Mouse (Mus musculus) c-Kit-positive CD71-negative TER-119-negative erythroid progenitor cells, embryonic 14.5 days (primary cell): ENCODE results near the gene Ano7.

Experiments used
- DNase-seq: peaks from one replicate; pipeline ENCODE4 v3.0.0-alpha.2; 2013; ENCODE audit warnings: low read depth

Ano7 gene

DNA sequence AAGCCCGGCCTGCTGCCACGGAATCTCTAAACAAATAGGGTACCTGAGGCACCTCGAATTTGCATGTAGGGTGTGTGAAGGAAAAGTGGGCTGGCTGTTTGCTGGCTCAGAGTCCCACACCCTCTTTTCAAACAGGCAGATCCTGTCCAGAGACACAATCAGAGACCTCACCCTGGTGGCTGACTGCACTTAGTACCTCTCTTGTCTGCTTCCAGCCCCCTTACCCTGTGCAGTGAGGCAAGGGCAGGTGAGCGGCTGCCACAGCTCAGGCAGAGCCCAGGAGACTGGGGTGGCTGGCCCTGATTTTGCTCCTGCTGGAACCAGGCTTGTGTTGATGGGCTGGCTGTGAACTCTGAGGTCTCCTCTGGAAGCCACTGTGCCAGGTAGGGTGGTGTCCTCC, at the start of gene Ano7:
Gene Ano7, plus strand, starts transcription at position 266 of the 400 bp plus-strand sequence.
- no peak for DNase-seq

DNA sequence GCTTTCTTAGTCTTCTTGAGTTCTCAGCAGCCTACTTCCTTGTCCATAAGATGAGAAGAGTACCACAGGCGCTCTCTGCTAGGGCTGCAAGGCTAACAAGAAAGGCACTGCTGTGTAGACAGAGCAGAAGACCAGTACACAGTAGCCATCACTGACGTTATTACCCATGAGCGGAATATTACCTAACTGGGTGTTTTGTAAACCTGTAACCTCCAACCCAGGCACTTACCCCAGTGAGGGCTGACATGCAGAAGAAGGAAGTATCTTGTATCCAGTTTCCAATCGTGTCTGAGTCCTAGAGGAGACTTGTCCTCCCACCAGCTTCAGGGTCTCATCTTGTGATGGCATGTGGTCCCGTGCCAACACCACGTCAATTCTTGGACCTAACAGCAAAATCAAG, 49.8 kb upstream of the Ano7 start:
- DNase-seq = no peak

DNA sequence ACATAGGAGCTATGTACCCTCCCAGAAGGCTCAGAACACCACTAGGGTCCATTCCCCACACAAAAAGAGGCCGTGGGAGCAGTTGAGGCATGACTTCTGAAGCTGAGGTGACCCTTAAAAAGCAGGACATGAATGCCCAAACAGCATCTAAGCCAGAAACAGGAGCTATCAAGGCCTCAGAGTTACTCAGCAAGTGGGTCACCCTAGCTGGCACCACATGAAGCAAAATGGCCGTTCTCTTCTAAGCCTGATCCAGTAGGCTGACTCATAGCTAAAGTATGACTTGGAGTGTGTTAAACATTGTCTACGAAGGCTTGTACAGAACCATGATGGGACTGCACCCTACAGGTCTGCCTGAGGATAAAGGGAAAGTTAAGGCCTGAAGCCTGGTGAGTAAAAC, 47.3 kb upstream of the Ano7 start:
- DNase-seq = no peak

DNA sequence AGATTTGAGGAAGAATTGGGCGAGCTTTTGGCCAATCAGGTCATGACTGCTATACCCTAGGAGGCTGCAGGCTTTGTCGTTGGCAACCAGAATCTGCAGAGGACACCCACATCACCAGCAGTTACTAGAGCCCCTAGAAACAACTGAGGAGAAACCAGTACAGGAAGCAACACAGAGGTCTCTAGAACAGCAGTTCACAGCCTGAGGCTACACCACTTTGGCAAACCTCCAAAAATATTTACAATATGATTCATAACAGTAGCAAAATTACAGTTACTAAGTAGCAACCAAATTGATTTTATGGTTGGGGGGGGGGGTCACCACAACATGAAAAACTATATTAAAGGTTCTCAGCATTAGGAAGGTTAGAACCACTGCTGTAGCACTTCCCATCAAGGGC, 39.1 kb upstream of the Ano7 start:
- no peak for DNase-seq

DNA sequence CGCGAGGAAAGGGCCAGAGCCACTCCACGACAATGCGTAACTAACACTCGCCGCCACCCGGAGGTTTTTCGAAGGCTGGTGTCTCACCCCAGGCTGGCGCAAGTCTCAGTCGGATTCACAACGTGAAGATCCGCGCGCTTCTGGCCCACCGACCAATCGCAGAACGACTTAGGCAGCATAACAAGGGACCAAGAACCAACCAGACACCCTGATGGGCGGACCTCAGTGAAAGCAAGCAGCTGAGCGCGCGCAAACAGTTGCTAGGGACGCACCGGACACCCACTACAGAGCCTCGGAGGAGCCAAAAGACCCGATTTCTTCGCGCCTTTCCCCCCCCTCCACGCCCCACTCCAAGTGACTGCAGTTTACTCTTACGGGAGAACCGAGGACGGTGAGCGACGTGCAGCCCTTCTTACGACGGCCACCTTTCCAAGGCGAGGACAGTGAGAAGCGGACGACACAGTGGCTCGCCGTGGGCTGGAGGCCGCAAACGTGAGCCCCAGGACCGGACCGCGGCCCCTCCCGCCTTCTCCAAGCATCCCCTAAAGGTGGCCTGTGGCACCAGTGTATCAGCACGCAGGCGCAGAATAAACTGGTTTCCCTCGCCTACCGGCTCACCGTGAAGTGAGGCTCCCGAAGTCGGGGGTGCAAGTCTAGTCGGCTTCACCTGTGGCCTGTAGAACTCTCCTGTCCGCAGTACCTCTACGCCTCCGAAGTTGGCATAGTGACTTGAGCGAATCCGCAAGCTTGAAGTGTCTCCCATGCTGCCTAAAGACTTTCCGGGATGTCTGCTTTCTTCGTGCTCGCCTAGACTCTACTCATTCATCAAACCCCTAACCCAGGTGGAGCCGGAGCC, 30.9 kb upstream of the Ano7 start, which contains the start of the genes Ppp1r7 and Pask:
Gene Ppp1r7, plus strand, starts transcription at position 207 of the 856 bp plus-strand sequence.
Gene Pask, minus strand, starts transcription at position 835 of the 856 bp plus-strand sequence.
- peak; percentile 94 for DNase-seq

DNA sequence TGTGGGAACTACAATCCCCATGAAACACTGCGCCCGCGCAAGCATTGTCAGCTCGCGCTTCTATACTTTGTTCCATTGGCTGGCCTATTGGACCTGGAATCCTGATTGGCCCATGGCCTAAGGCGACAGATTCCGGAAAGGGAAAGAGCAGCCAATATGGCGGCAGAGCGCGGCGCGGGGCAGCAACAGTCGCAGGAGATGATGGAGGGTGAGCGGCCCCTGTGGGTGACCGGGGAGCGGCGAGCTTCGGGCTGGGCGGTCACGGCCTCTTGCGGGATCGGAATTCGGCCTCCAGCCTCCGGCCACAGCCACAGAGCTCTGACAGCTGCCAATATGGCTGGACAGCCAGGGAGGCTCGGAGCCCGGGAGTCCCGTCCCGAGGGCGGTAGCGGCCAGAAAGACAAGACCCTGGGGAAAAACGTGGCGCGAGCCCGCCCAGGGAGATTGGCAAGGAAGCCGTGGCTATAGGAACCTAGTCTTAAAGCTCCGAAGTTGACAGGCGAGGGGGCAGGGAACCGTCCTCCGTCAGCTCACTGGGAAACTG, 30.2 kb upstream of the Ano7 start:
- DNase-seq = peak; percentile 89

DNA sequence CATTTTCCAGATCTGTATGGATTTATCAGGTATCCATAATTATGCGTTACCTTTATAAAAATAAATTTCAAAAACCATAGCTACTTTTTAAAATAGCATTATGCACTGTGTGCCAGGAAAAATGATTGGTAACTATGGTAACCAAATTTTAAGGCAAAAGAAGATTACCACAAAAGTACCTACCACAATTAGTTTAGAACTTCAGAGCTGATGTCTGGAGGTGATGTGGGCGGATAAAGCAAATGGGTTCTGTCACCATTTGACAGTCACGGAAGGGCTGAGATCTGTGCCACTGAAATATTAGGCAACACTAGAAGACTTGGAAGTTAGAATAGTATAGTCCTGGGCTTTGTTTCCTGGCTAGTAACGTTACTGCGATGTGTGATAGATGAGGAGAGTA, 26.6 kb upstream of the Ano7 start:
- DNase-seq = no peak

DNA sequence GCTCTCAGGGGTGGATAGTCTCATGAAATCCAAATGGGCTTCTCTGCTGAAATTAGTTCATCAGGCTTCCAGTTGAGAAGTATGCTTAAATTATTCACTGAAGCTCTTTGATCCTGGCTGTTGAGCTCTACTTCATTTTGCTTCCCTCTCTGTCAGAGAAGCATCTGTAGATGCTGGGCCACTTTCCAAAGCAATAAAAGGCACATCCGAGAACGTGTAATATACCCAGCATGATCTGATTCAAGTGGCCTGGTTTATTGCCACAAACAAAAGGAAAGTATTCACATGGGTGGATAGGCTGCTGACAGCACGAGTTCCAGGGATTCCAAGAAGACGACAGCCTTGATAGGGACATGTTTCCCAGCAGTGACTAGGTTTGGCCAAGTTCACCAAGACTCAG, 24.0 kb upstream of the Ano7 start:
- no peak for DNase-seq

DNA sequence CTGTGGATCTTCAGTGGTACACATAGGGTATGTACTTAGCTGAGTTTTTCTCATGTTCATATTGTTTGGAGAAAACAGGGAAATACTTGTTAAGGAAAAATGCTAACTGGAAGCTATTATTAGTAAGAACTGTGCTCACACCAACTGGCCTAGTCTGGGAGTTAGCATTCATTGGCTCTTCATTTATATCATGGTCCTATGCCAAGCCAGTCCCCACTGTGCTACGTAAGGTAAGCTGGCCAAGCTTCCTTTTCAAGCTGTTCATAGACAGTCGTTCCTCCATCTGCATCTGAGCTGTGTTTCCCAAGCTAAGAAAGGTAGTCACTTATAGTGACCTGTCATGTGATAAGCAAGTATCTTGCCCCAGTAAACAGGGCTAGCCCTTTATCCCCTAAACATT, 21.0 kb upstream of the Ano7 start:
- no peak for DNase-seq

DNA sequence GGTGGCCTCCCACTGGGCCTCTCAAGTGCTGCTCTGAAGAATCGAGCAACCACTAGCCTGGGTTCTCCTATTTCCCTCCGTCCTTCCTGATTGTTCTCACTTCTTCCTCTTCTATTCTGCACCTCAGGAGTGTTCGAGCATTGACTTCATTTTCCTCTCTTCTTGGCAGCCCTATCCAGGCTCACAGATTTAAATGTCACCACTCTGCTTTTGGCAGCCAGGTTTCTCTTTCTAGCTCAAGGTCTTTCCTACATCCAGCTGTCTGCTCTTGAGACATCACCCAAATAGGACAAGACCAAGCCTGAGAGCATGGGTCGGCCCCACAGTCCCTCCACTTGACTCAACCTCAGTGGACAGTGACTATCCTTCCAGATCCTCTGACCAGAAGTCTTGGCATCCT, 11.1 kb upstream of the Ano7 start:
- no peak for DNase-seq

DNA sequence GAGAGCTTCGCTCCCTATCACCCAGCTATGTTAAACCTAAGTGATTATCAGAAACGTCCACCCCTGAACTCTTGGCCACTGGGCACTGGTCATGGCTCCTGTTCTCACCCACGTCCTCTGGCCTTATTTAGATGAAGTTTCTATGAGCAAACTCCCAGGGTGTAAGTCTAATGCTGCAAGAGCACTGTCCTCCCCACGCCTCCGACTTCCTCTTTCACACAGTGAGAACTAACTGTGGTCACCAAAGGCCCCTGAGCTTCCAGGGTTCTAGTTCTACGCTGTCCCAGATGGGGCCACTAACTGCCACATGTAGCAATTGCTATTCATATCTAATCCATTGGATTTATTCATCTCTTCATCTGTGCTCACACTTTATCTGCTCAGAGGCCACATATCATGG, 8.1 kb upstream of the Ano7 start:
- DNase-seq = peak; percentile 13

DNA sequence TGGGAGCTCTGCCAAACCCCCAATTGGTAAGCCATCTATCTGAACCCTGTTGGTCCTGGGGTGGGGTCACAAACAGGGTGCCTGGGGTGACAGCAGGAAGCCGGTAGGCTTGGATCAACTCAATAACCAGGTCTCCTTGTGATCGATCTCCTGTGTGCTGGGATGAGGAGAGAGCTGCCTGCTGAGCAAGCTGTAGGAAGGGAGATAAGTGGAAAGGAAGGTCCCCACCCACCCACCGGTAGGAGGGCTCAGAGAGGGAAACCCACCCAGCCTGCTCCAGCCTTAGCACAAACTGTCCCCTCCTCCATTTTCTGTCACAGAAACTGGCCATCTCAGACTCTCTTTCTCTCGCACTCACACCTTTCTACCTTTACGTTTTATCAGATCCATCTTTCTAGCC, 3.6 kb downstream of the Ano7 start:
- no peak for DNase-seq

DNA sequence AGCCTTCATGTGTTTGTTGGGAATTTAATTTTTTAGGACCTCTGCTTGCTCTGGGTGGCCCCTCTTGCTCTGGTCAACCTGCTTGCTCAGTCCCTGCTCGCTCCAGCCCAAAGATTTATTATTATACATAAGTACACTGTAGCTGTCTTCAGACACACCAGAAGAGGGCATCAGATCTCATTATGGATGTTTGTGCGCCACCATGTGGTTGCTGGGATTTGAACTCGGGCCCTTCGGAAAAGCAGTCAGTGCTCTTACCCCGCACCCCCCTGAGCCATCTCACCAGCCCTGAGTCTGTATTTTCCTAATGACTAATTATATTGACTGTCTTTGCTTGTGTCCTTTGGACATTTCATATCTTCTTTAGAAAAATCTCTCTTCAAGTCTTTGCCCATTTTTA, 5.4 kb downstream of the Ano7 start:
- DNase-seq = no peak

DNA sequence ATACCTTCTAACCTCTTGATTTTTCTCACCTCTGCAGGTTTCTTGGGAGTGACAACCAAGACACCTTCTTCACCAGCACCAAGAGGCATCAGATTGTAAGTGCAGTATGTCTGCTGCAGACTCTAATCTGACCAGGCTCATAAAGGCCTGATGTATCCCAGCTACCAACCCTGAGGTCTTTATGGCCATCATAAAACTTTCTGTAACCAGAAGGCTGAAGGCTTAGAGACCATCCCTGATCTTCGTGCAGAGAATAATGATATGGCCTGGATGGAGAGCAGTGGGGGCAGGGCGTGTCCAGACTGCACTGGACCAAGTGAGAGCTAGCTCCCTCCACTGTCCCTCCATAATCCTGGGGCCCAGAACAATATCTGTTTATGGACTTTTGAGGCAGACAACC, 13.5 kb downstream of the Ano7 start:
- no peak for DNase-seq

DNA sequence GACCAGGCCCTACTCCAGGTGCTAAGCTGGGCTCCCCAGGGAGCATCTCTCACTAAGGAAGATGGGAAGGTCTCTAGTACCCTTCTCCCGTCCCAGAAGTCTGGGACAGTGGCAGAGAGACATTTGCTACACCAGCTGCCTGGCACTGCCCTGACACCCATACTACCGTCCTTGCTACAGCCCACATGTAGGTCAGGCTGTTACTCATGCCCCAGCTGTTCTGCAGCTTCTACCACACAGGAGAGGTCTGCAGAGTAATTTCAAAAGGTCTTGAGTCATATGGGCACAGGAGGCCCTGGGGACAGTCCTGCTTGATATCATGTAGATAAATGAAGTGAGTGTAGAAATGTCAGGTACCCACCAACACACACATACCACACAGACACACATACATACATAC, 15.2 kb downstream of the Ano7 start:
- no peak for DNase-seq

DNA sequence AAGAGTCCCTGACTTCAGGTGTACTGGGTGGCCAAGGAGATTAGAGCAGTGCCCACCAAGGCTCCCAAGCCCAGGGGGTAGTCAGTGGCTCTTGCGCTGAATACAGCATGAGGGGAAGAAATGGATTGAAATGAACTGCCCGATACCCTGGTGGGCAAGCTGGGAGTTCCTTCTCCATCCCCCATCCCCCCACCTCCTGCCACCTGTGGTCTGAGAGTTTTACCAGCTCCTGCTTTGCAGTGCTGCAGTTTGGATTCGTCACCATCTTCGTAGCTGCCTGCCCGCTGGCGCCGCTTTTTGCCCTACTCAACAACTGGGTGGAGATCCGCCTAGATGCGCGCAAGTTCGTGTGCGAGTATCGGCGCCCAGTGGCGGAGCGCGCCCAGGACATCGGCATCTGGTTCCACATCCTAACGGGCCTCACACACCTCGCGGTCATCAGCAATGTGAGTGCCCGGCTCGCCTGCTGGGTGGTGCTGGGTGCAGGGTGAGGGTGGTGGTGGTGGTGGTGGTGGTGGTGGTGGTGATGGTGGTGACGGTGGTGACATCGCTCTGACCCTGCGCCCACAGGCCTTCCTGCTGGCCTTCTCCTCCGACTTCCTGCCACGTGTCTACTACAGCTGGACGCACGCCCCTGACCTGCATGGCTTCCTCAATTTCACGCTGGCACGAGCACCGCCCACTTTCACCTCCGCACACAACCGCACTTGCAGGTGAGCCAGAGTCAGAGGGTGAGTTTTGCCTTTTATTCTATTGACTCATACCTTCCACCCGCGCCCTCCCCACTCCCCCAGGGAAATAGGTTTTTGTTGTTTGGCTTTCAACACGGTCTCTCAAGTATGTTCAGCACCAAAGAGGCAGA, 27.7 kb downstream of the Ano7 start:
- no peak for DNase-seq

DNA sequence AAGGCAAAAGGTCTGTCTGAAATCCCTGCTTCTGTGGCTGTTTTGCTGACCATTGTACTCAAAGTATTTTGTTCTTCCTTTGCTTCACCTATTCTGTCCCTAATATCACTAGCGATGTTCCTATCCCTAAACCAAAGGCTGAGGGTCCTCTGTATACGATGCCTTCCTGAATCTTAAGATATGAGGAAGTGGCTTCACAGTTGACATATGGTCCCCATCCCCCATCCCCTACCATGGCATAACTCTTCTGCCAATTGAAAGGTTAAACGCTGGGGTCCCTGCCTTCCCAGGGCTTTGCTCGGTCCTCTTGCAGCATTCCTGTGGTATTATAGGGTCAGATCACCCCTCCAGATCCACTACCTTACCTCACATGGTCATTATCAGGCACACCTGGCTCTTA, 29.7 kb downstream of the Ano7 start:
- peak; percentile 18 for DNase-seq

DNA sequence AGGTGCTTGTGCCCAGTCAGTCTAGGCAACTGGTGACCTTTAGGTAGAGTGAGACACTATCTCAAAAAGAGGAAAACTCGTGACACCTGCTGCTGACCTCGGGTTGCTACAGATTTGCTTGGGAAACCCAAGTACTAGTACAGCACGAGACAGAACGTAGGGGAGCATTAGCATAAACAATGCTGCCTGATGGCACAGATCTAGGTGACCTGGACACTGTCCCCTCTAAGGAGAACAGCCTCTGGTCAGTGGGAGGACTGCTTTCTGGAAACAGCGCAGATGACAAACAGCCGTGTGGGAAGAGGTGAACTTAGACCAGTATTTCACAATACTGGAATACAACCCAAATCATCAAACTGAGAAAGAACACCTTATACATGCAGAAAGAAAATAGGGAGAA, 58.4 kb downstream of the Ano7 start:
- no peak for DNase-seq

DNA sequence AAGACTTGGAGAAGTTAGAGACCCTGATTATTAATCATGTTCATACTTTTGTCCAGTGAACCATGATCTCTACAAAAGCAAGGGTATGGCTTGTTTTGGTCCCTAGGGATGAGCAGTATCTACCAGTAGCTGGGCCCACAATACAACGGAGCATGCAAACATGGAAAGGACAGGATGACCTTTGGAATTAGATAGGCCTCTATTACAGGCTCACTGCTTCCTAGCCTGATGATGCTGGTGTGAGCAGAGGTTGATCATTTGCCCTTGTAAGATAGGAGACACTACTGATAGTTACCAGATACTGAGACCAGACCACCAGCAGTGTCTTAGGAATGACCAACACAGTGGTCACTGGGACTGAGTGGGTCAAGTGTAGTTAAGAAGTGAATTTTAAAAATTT, 65.6 kb downstream of the Ano7 start:
- DNase-seq = no peak

DNA sequence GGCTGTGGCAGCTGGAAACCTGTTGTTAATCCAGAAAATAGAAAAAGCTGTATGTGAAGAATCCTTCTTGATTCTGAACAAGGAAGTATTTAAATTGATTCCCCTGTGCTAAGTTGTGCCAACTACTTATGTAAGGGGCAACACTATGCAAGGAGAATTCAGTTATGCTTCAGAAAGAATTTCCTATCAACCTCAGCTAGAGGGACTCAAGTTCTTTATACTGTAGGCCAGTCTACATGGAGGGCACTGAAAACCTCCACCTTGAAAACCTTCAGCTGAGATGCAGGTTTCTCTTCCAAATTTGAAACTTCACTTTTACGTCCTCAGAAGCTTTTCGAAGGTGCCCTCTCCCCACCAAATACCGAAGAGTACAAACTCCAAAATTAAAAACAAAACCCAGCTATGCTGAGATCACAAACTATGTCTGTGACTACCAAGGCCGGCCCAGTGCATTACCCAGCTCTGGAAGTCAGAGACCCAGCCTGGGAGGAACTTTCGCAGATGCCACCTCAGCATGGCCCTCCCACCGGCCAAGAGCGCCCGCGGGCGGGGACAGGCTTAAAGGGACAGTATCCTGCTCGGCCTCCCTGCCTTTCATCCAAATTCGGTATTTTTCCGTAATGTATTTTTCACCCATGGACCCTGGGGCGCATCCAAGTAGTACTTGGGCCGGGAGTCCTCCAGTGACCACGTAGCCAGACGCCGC, 70.8 kb downstream of the Ano7 start:
- DNase-seq = peak; percentile 60

DNA sequence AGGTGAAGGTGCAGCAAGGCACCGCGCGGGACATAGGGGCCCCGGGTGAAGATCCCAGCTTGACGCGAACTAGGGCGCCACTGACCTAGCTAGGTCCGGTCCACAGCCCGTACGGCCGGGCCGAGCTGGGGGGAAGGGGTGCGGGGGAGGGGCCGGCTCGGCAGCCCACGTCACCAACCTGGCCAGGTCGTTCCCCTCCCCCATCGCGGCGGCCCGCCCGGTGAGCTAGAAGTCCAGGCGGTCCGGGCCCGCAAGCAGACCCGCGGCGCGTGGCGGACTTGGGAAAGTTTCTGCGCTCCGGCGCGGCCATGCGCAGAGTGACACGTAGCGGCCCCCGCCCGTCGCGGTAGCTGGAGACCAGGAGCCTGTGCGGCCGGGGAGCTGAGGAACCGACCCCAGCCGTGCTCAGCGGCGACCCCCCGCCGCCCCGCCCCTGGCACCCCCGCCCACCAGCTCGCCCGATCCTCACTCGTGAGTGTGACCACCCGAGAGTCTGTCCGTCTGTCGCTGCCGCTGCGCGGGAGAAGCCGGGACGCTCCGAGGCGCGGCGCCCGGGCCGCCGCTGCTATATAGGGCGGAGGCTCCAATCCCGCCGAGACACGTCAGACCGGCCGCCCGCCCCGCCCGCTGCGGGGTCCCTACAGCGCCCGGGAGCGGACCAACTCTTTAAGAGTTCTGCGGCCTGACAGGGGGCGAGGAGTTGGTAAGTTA, 71.5 kb downstream of the Ano7 start:
- DNase-seq = peak; percentile 65

DNA sequence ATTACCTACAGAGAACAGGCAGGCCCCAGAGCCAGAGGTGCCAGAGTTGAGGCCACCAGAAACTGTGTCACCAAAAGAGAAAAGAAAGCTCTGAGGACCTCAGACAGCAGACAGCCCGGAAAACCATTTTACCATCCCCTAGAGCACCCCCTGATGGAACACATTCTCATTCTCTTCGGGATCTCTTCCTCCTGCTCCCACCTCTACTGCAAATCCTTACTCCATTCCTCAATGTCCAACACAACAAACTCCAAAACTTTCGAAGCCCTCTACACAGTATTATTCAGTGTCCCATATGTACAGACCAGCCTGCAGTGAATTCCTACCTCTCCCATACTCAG, 72.1 kb downstream of the Ano7 start:
- DNase-seq = no peak
